Mouse (Mus musculus) cerebellum, adult 9-10 months (tissue): ENCODE measurements around the gene Foxc1.

Experiments used
- DNase-seq: peaks from one replicate; pipeline ENCODE4 v3.0.0; 2022

Gene Foxc1

DNA sequence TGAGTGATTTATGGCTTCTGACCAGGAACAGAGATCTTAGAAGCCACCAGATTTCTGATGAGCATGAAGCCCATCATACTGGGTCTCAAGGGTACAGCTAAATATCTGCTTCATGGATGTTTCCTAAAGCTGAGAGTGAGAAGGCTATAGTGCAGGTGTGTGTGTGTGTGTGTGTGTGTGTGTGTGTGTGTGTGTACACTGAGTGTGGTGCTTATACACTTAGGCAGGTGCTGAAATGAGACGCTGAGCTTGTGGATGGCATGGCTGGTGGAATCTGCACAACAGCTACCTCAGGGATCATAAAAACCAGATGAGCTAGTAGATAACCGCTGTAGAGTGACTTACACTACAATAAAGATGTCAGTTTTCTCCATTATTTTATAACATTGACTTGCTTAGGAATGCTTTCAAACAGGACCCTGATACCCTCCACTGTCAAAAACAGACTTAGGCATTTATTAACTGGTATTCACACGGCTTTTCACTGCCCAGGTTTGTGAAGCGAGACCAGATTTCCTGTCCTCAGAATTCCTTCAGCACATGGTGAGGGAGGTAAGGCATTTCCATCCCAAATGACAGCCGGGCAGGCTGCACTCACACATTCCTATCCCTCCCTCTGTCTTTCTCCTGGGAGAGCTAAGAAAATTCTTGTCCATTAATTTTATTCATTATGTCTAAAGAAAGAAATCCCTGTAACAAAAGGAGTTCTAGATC is 43.0 kb downstream of the Foxc1 start:
- DNase-seq, result no peak

DNA sequence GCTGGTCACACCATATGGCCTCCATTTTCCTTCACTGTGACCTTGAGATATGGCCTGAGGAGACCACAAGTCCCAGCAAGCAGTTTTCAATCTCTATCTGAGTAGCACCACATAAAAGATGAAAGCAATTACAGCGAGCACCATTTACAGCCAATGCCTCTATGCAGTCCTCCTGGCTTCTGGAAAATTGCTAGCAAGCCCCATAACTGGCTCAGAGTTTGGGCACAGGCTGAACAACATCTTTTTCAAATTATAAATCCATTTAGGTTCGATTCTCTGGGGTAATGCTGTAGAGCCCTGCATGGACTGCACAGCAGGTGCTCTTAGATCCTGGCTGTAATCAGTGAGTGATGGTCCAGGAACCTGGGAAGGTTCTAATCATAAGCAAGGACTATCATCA is 47.1 kb downstream of the Foxc1 start:
- no peak for DNase-seq

DNA sequence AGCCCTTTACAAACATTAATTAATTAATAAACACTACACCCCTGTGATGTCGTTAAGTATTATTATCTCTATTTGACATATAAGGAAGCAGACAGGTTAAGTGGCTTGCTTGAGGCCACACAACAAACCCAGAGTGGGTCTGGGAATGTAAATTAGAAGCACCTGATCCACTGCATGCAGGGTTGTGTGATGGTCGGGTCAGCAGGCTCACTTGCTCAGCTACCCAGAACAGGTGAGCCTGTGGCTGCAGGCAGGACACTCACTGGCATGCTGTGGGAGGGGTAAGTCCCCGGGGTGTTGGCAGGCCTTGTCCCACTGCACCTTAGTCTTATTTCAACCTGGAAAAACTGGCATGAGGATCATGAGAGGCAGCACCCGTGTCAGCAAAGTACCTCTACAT is 47.6 kb downstream of the Foxc1 start:
- DNase-seq, result no peak

DNA sequence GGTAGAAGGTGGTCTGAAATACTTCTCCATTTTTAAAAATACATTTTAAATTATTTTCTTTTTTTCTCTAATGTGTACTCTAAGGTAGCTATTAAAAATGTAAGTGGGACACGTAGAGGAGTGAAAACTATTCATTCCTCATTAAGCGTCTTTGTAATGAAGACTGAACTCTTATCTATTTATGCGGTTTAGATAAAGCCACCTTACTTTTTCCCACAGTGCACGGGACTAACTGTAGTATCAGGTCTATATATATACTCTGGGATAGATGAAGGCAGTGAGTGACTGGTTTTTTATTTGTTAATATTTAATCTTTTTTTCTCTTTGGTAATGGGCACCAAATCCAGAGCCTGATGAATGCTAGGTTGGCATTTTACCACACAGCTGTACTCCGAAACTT is 53.8 kb downstream of the Foxc1 start:
- DNase-seq, result no peak
